In genomic region chr7:31094774-31095501, GRCm38 (mm10) we compare ENCODE assay signal across 17 mouse cellular contexts. TPM values are rescaled to one million over a fixed set of nuclear protein-coding genes. Genes with fewer than 3 reads are reported as not detected.
DNase-seq lines count a peak whose midpoint lies in the region; ATAC-seq and TF ChIP-seq lines count a peak whose summit lies in the region.
"Had no signal": no experiment of that assay in that cellular context is flagged by ENCODE, and none has a peak within 500 bp of the region (broad histone marks: within the 10 kb centered on the region; RNA-seq: fewer than 3 reads in every experiment).

No protein-coding gene starts in this region.

- no peak for DNase-seq in forebrain, postnatal 0 days
- peak; percentile 62 for DNase-seq in lung, postnatal 10 days
- DNase-seq in lung, adult 2 months = no peak
- DNase-seq in thymus, postnatal 25 days = peak; percentile 59
- DNase-seq in frontal cortex, adult 2 months (ENCODE audit: extremely low spot score in 1 of 2, low spot score in 1 of 2) = no peak
- DNase-seq in adrenal gland, postnatal 10 days = no peak
- DNase-seq: kidney, postnatal 36 days; left cerebral cortex, postnatal 4 days; right cerebral cortex, postnatal 25 days had no signal

- H3K9me3 ChIP-seq in forebrain, postnatal 0 days (ENCODE audit: low read length) = no peaks in the 10 kb centered on the region
- H3K9me3 ChIP-seq in forebrain, embryonic 15.5 days = no peaks in the 10 kb centered on the region
- H3K9me3 ChIP-seq: embryonic facial prominence, embryonic 15.5 days; heart, embryonic 13.5 days; hindbrain, embryonic 15.5 days had no signal

- no peaks in the 10 kb centered on the region for H3K36me3 ChIP-seq in forebrain, postnatal 0 days (ENCODE audit: insufficient read depth)
- H3K36me3 ChIP-seq in forebrain, embryonic 15.5 days = no peaks in the 10 kb centered on the region
- H3K36me3 ChIP-seq: embryonic facial prominence, embryonic 15.5 days; heart, embryonic 13.5 days; hindbrain, embryonic 15.5 days had no signal

- H3K27ac ChIP-seq in forebrain, postnatal 0 days (ENCODE audit: low read depth, low read length) = no peak overlapping the region
- no peak overlapping the region for H3K27ac ChIP-seq in forebrain, embryonic 15.5 days (replicated peaks)
- H3K27ac ChIP-seq in cortical plate, adult 2 months (ENCODE audit: insufficient read depth, low read length) = no peak overlapping the region
- H3K27ac ChIP-seq: heart, embryonic 13.5 days; hindbrain, embryonic 15.5 days had no signal

- no peak overlapping the region for H3K4me3 ChIP-seq in forebrain, postnatal 0 days (ENCODE audit: low read depth, low read length)
- no peak overlapping the region for H3K4me3 ChIP-seq in forebrain, embryonic 15.5 days
- H3K4me3 ChIP-seq in lung, adult 2 months (replicated peaks; ENCODE audit: extremely low read depth, low read depth, low read length) = no peak overlapping the region
- no peak overlapping the region for H3K4me3 ChIP-seq in cortical plate, adult 2 months (ENCODE audit: insufficient read depth, low read length)
- H3K4me3 ChIP-seq: embryonic facial prominence, embryonic 15.5 days; heart, embryonic 13.5 days; hindbrain, embryonic 15.5 days; megakaryocyte, embryonic 14.5 days had no signal

- H3K4me1 ChIP-seq in forebrain, postnatal 0 days (ENCODE audit: insufficient read depth) = no peaks in the 10 kb centered on the region
- no peaks in the 10 kb centered on the region for H3K4me1 ChIP-seq in forebrain, embryonic 15.5 days
- H3K4me1 ChIP-seq in lung, adult 2 months (ENCODE audit: control insufficient read depth, insufficient read depth, low read length) = no peaks in the 10 kb centered on the region
- no peaks in the 10 kb centered on the region for H3K4me1 ChIP-seq in cortical plate, adult 2 months (ENCODE audit: control insufficient read depth, insufficient read depth, low read length)

- no peak overlapping the region for H3K9ac ChIP-seq in forebrain, postnatal 0 days
- H3K9ac ChIP-seq in forebrain, embryonic 15.5 days (replicated peaks) = no peak overlapping the region
- H3K9ac ChIP-seq: embryonic facial prominence, embryonic 15.5 days; heart, embryonic 13.5 days; hindbrain, embryonic 15.5 days had no signal

- no peak for ATAC-seq in forebrain, postnatal 0 days
- ATAC-seq in forebrain, embryonic 15.5 days (replicated peaks) = no peak
- ATAC-seq: activated CD4-positive, CD25-positive, alpha-beta regulatory T cell, adult 4 months had no signal

- TF ChIP-seq CTCF in forebrain, postnatal 0 days (IDR thresholded peaks at IDR 0.05; ENCODE audit: low read depth) = peak; percentile 22; the same call in 1 of the 2 replicates
- no peak for TF ChIP-seq CTCF in lung, adult 2 months (IDR thresholded peaks at IDR 0.05; ENCODE audit: insufficient read depth, low read length)
- TF ChIP-seq CTCF in cortical plate, adult 2 months (IDR thresholded peaks at IDR 0.05; ENCODE audit: extremely low read depth, insufficient read depth, low read length) = peak; percentile 26; the same call in 1 of the 2 replicates

- H3K27me3 ChIP-seq in forebrain, postnatal 0 days (ENCODE audit: insufficient read depth, low read length) = no peaks in the 10 kb centered on the region
- no peaks in the 10 kb centered on the region for H3K27me3 ChIP-seq in forebrain, embryonic 15.5 days
- H3K27me3 ChIP-seq: embryonic facial prominence, embryonic 15.5 days; heart, embryonic 13.5 days; hindbrain, embryonic 15.5 days had no signal

- no peak overlapping the region for H3K4me2 ChIP-seq in forebrain, postnatal 0 days (ENCODE audit: low read depth)
- H3K4me2 ChIP-seq in forebrain, embryonic 15.5 days (replicated peaks) = no peak overlapping the region
- H3K4me2 ChIP-seq: embryonic facial prominence, embryonic 15.5 days; heart, embryonic 13.5 days; hindbrain, embryonic 15.5 days had no signal

- no peak for TF ChIP-seq POLR2A in lung, adult 2 months (IDR thresholded peaks at IDR 0.05; ENCODE audit: borderline replicate concordance, extremely low read depth, low read depth, low read length)
- no peak for TF ChIP-seq POLR2A in cortical plate, adult 2 months (IDR thresholded peaks at IDR 0.05; ENCODE audit: extremely low read depth, insufficient read depth, low read length)

- 21% methylated on average over 12 of the region's 12 CpGs for WGBS in forebrain, postnatal 0 days
- WGBS in forebrain, embryonic 15.5 days = 27% methylated on average over 11 of the region's 12 CpGs
- WGBS in lung, adult 2 months = 24% methylated on average over 11 of the region's 12 CpGs

RNA-seq across cellular contexts. Expression of gene Fxyd3, which starts 18.4 kb away (rescaled TPM):
- not detected in 2 replicates for total RNA-seq in forebrain, postnatal 0 days (2014; rRNA removed)
- polyA plus RNA-seq in forebrain, postnatal 0 days (2015; fragmentation: Nextera tagmentation; extraction: Ambion mirVana) = not detected in 2 replicates
- polyA plus RNA-seq in forebrain, embryonic 15.5 days (2015; fragmentation: Nextera tagmentation; extraction: Ambion mirVana) = not detected in 2 replicates
- polyA plus RNA-seq in lung, adult 2 months (2012; rRNA removed) = 16.4 and 43.2 TPM in 2 replicates
- 0.59 and 1.0 TPM in 2 replicates for polyA plus RNA-seq in cortical plate, adult 2 months (2012; rRNA removed)
- 1.8 and 2.6 TPM in 2 replicates for polyA plus RNA-seq in frontal cortex, adult 2 months (2012; rRNA removed)
- 1 to 10 TPM; 4.0 to 5.6 TPM for total RNA-seq in adrenal gland, postnatal 10 days (2021)
- total RNA-seq: CH12.LX; left cerebral cortex, postnatal 4 days had no signal
- polyA plus RNA-seq: activated CD4-positive, CD25-positive, alpha-beta regulatory T cell, adult 4 months had no signal

RNA-seq across cellular contexts. Expression of gene Hpn, which starts 20.2 kb away (rescaled TPM):
- 0.48 TPM in 1 of 2 replicates, not detected in the other for total RNA-seq in forebrain, postnatal 0 days (2014; rRNA removed)
- polyA plus RNA-seq in forebrain, postnatal 0 days (2015; fragmentation: Nextera tagmentation; extraction: Ambion mirVana) = 0.19 and 0.61 TPM in 2 replicates
- polyA plus RNA-seq in forebrain, embryonic 15.5 days (2015; fragmentation: Nextera tagmentation; extraction: Ambion mirVana) = 0.36 TPM in 1 of 2 replicates, not detected in the other
- polyA plus RNA-seq in lung, adult 2 months (2012; rRNA removed) = 30.1 and 34.5 TPM in 2 replicates
- 4.2 and 4.9 TPM in 2 replicates for polyA plus RNA-seq in cortical plate, adult 2 months (2012; rRNA removed)
- polyA plus RNA-seq in frontal cortex, adult 2 months (2012; rRNA removed) = 3.3 and 4.0 TPM in 2 replicates
- 10 to 100 TPM; 25.1 to 65.2 TPM for total RNA-seq in adrenal gland, postnatal 10 days (2021)

RNA-seq across cellular contexts. Expression of gene Scn1b, which starts 31.9 kb away (rescaled TPM):
- 26.7 and 38.0 TPM in 2 replicates for total RNA-seq in forebrain, postnatal 0 days (2014; rRNA removed)
- 24.4 and 29.8 TPM in 2 replicates for polyA plus RNA-seq in forebrain, postnatal 0 days (2015; fragmentation: Nextera tagmentation; extraction: Ambion mirVana)
- polyA plus RNA-seq in forebrain, embryonic 15.5 days (2015; fragmentation: Nextera tagmentation; extraction: Ambion mirVana) = 4.3 and 4.4 TPM in 2 replicates
- polyA plus RNA-seq in lung, adult 2 months (2012; rRNA removed) = 26.6 and 43.9 TPM in 2 replicates
- 1,195 and 1,252 TPM in 2 replicates for polyA plus RNA-seq in cortical plate, adult 2 months (2012; rRNA removed)
- 627 and 752 TPM in 2 replicates for polyA plus RNA-seq in frontal cortex, adult 2 months (2012; rRNA removed)
- 10 to 100 TPM; 15.7 to 39.2 TPM for total RNA-seq in adrenal gland, postnatal 10 days (2021)
- polyA plus RNA-seq: activated CD4-positive, CD25-positive, alpha-beta regulatory T cell, adult 4 months had no signal

RNA-seq across cellular contexts. Expression of gene Lgi4, which starts 35.8 kb away (rescaled TPM):
- 1.1 and 1.6 TPM in 2 replicates for total RNA-seq in forebrain, postnatal 0 days (2014; rRNA removed)
- polyA plus RNA-seq in forebrain, postnatal 0 days (2015; fragmentation: Nextera tagmentation; extraction: Ambion mirVana) = 0.68 and 0.98 TPM in 2 replicates
- polyA plus RNA-seq in forebrain, embryonic 15.5 days (2015; fragmentation: Nextera tagmentation; extraction: Ambion mirVana) = 0.20 and 0.26 TPM in 2 replicates
- 6.8 TPM in 2 replicates for polyA plus RNA-seq in lung, adult 2 months (2012; rRNA removed)
- polyA plus RNA-seq in cortical plate, adult 2 months (2012; rRNA removed) = 35.6 and 37.5 TPM in 2 replicates
- 28.1 and 31.7 TPM in 2 replicates for polyA plus RNA-seq in frontal cortex, adult 2 months (2012; rRNA removed)
- 1 to 10 TPM; 6.1 to 7.0 TPM for total RNA-seq in adrenal gland, postnatal 10 days (2021)
- total RNA-seq: CH12.LX had no signal

RNA-seq across cellular contexts. Expression of gene Fxyd1, which starts 37.9 kb away (rescaled TPM):
- 14.9 and 19.5 TPM in 2 replicates for total RNA-seq in forebrain, postnatal 0 days (2014; rRNA removed)
- 56.8 and 66.3 TPM in 2 replicates for polyA plus RNA-seq in forebrain, postnatal 0 days (2015; fragmentation: Nextera tagmentation; extraction: Ambion mirVana)
- polyA plus RNA-seq in forebrain, embryonic 15.5 days (2015; fragmentation: Nextera tagmentation; extraction: Ambion mirVana) = 8.2 and 14.7 TPM in 2 replicates
- 330 and 336 TPM in 2 replicates for polyA plus RNA-seq in lung, adult 2 months (2012; rRNA removed)
- 141 and 156 TPM in 2 replicates for polyA plus RNA-seq in cortical plate, adult 2 months (2012; rRNA removed)
- polyA plus RNA-seq in frontal cortex, adult 2 months (2012; rRNA removed) = 127 and 169 TPM in 2 replicates
- 100 to 1,000 TPM; 353 to 358 TPM for total RNA-seq in adrenal gland, postnatal 10 days (2021)
- total RNA-seq: CH12.LX had no signal
- polyA plus RNA-seq: activated CD4-positive, CD25-positive, alpha-beta regulatory T cell, adult 4 months had no signal

Comparison
In these comparisons a context has a peak if more than half of its experiments do, and no peak if none do; other contexts are left out.
1. DNase-seq: peak in lung, postnatal 10 days (single experiment) and thymus, postnatal 25 days (single experiment); none in forebrain, postnatal 0 days (single experiment), lung, adult 2 months (single experiment), frontal cortex, adult 2 months (0 of 2) and adrenal gland, postnatal 10 days (single experiment).
2. RNA of gene Scn1b, which starts 31.9 kb away (polyA plus RNA-seq): 1,195 to 1,252 TPM in cortical plate, adult 2 months and 627 to 752 TPM in frontal cortex, adult 2 months; 26.6 to 43.9 TPM in lung, adult 2 months, 24.4 to 29.8 TPM in forebrain, postnatal 0 days and 4.3 to 4.4 TPM in forebrain, embryonic 15.5 days; every median in the first group is over 10 times any median in the second.